Mouse (Mus musculus): ENCODE results near the gene Ttn.

- TF ChIP-seq POLR2A (IDR thresholded peaks at IDR 0.05; ENCODE audit: borderline replicate concordance, extremely low read depth, insufficient read depth, insufficient read length, poor library complexity, severe bottlenecking) (no peak), CTCF (IDR thresholded peaks at IDR 0.05; ENCODE audit: borderline replicate concordance, extremely low read depth, insufficient read depth, insufficient read length) (no peak)
These were observed 20.8 kb upstream of the Ttn start for GRCm38 (mm10) chr2:77003148-77003547.

Data from brain, embryonic 14.5 days (tissue).